Mouse (Mus musculus): Measurements from ENCODE around the gene Opcml.

- TF ChIP-seq CTCF (IDR thresholded peaks at IDR 0.05; ENCODE audit: control insufficient read depth, insufficient read depth, low read length): no peak
- TF ChIP-seq POLR2A (IDR thresholded peaks at IDR 0.05; ENCODE audit: borderline replicate concordance, control insufficient read depth, low read depth, low read length): no peak
Measured at GRCm38 (mm10) chr9:28439433-28440191, 649.0 kb downstream of the Opcml start.
